Mouse (Mus musculus): ENCODE data around the gene Peg10. TPM values are rescaled to one million over a fixed set of nuclear protein-coding genes. Genes with fewer than 3 reads are reported as not detected.

Gene Peg10
- total and polyA plus RNA-seq, 2 experiments from 2014 or later = 6.7 to 55.9 TPM

- H3K9me3 ChIP-seq (ENCODE audit: low read length) = no peaks in the 10 kb centered on the region
- no peak overlapping the region for H3K9ac ChIP-seq (replicated peaks; ENCODE audit: low read length, poor library complexity, severe bottlenecking)
- no peak overlapping the region for H3K4me3 ChIP-seq (ENCODE audit: low read depth, low read length)
- no peaks in the 10 kb centered on the region for H3K27me3 ChIP-seq (ENCODE audit: insufficient read depth, low read length)
- ATAC-seq (ENCODE audit: low FRiP score) (no peak), DNase-seq (ENCODE audit: low spot score) (no peak)
- H3K4me2 ChIP-seq (ENCODE audit: low read depth, low read length, poor library complexity, severe bottlenecking) = no peak overlapping the region
- H3K4me1 ChIP-seq (ENCODE audit: insufficient read depth, low read length) = no peaks in the 10 kb centered on the region
- no peak for TF ChIP-seq CTCF (IDR thresholded peaks at IDR 0.05)
- H3K36me3 ChIP-seq (ENCODE audit: insufficient read depth, low read length) = no peaks in the 10 kb centered on the region
- 85% methylated on average over 8 of the region's 8 CpGs for WGBS
- H3K27ac ChIP-seq (ENCODE audit: low read depth, low read length) = no peak overlapping the region
Observed at GRCm38 (mm10) chr6:4733208-4733607, 13.9 kb upstream of the Peg10 start.

- peaks cover 9% of the 10 kb centered on the region for H3K4me1 ChIP-seq (ENCODE audit: insufficient read depth, low read length)
- H3K27ac ChIP-seq (ENCODE audit: low read depth, low read length) = no peak overlapping the region
- WGBS = 84% methylated on average over 9 of the region's 9 CpGs
- no peak for ATAC-seq (ENCODE audit: low FRiP score)
- no peak overlapping the region for H3K4me2 ChIP-seq (ENCODE audit: low read depth, low read length, poor library complexity, severe bottlenecking)
- no peak for DNase-seq (ENCODE audit: low spot score)
- TF ChIP-seq CTCF (IDR thresholded peaks at IDR 0.05) = no peak
- no peaks in the 10 kb centered on the region for H3K9me3 ChIP-seq (ENCODE audit: low read length)
- no peaks in the 10 kb centered on the region for H3K27me3 ChIP-seq (ENCODE audit: insufficient read depth, low read length)
- H3K4me3 ChIP-seq (ENCODE audit: low read depth, low read length) = no peak overlapping the region
- no peak overlapping the region for H3K9ac ChIP-seq (replicated peaks; ENCODE audit: low read length, poor library complexity, severe bottlenecking)
- H3K36me3 ChIP-seq (ENCODE audit: insufficient read depth, low read length) = no peaks in the 10 kb centered on the region
Observed at GRCm38 (mm10) chr6:4736372-4736771, 10.7 kb upstream of the Peg10 start.

- no peak for DNase-seq (ENCODE audit: low spot score)
- H3K4me2 ChIP-seq (ENCODE audit: low read depth, low read length, poor library complexity, severe bottlenecking) = no peak overlapping the region
- no peaks in the 10 kb centered on the region for H3K36me3 ChIP-seq (ENCODE audit: insufficient read depth, low read length)
- no peak overlapping the region for H3K27ac ChIP-seq (ENCODE audit: low read depth, low read length)
- WGBS = 34% methylated on average over 11 of the region's 11 CpGs
- H3K4me1 ChIP-seq (ENCODE audit: insufficient read depth, low read length) = peaks cover 9% of the 10 kb centered on the region
- no peak overlapping the region for H3K9ac ChIP-seq (replicated peaks; ENCODE audit: low read length, poor library complexity, severe bottlenecking)
- no peaks in the 10 kb centered on the region for H3K9me3 ChIP-seq (ENCODE audit: low read length)
- ATAC-seq (ENCODE audit: low FRiP score) = peak; percentile 39; the same call in 1 of the 2 replicates
- H3K4me3 ChIP-seq (ENCODE audit: low read depth, low read length) = no peak overlapping the region
- peak; percentile 14 for TF ChIP-seq CTCF (IDR thresholded peaks at IDR 0.05)
- H3K27me3 ChIP-seq (ENCODE audit: insufficient read depth, low read length) = no peaks in the 10 kb centered on the region
Observed at GRCm38 (mm10) chr6:4738034-4738629, 9.0 kb upstream of the Peg10 start.

GRCm38 (mm10) chr6:4738717-4739116, 8.4 kb upstream of the Peg10 start:
- Histone ChIP-seq H3K36me3 (ENCODE audit: insufficient read depth, low read length) (no peaks in the 10 kb centered on the region), H3K4me2 (ENCODE audit: low read depth, low read length, poor library complexity, severe bottlenecking) (no peak overlapping the region), H3K9me3 (ENCODE audit: low read length) (no peaks in the 10 kb centered on the region), H3K27me3 (ENCODE audit: insufficient read depth, low read length) (no peaks in the 10 kb centered on the region), H3K9ac (replicated peaks; ENCODE audit: low read length, poor library complexity, severe bottlenecking) (no peak overlapping the region), H3K4me1 (ENCODE audit: insufficient read depth, low read length) (peaks cover 9% of the 10 kb centered on the region), H3K27ac (ENCODE audit: low read depth, low read length) (no peak overlapping the region), H3K4me3 (ENCODE audit: low read depth, low read length) (no peak overlapping the region)
- WGBS = 11% methylated on average over 2 of the region's 2 CpGs
- no peak for DNase-seq (ENCODE audit: low spot score)
- TF ChIP-seq CTCF (IDR thresholded peaks at IDR 0.05) = no peak
- no peak for ATAC-seq (ENCODE audit: low FRiP score)

GRCm38 (mm10) chr6:4739522-4740355, 7.4 kb upstream of the Peg10 start:
- Histone ChIP-seq H3K4me2 (ENCODE audit: low read depth, low read length, poor library complexity, severe bottlenecking) (peak overlapping the region; percentile 7; the same call in 1 of the 2 replicates), H3K4me3 (ENCODE audit: low read depth, low read length) (no peak overlapping the region), H3K9me3 (ENCODE audit: low read length) (no peaks in the 10 kb centered on the region), H3K27me3 (ENCODE audit: insufficient read depth, low read length) (no peaks in the 10 kb centered on the region), H3K4me1 (ENCODE audit: insufficient read depth, low read length) (peaks cover 9% of the 10 kb centered on the region), H3K9ac (replicated peaks; ENCODE audit: low read length, poor library complexity, severe bottlenecking) (no peak overlapping the region), H3K27ac (ENCODE audit: low read depth, low read length) (no peak overlapping the region), H3K36me3 (ENCODE audit: insufficient read depth, low read length) (no peaks in the 10 kb centered on the region)
- TF ChIP-seq CTCF (IDR thresholded peaks at IDR 0.05) = no peak
- ATAC-seq (ENCODE audit: low FRiP score) (no peak), DNase-seq (ENCODE audit: low spot score) (no peak)
- 15% methylated on average over 13 of the region's 13 CpGs for whole genome bisulfite sequencing

GRCm38 (mm10) chr6:4740511-4740910, 6.6 kb upstream of the Peg10 start:
- WGBS = 27% methylated on average over 6 of the region's 6 CpGs
- no peak for ATAC-seq (ENCODE audit: low FRiP score)
- H3K27ac ChIP-seq (ENCODE audit: low read depth, low read length) = no peak overlapping the region

More at GRCm38 (mm10) chr6:4740511-4740910, 6.6 kb upstream of the Peg10 start:
- Histone ChIP-seq H3K9ac (replicated peaks; ENCODE audit: low read length, poor library complexity, severe bottlenecking) (no peak overlapping the region), H3K4me2 (ENCODE audit: low read depth, low read length, poor library complexity, severe bottlenecking) (no peak overlapping the region), H3K36me3 (ENCODE audit: insufficient read depth, low read length) (no peaks in the 10 kb centered on the region), H3K9me3 (ENCODE audit: low read length) (no peaks in the 10 kb centered on the region), H3K4me1 (ENCODE audit: insufficient read depth, low read length) (peaks cover 9% of the 10 kb centered on the region), H3K4me3 (ENCODE audit: low read depth, low read length) (no peak overlapping the region), H3K27me3 (ENCODE audit: insufficient read depth, low read length) (no peaks in the 10 kb centered on the region)
- peak; percentile 73 for DNase-seq (ENCODE audit: low spot score)
- TF ChIP-seq CTCF (IDR thresholded peaks at IDR 0.05) = no peak

Data from midbrain, postnatal 0 days (tissue).